Mouse (Mus musculus): ENCODE data around the gene Rhd.

The Rhd gene

DNA sequence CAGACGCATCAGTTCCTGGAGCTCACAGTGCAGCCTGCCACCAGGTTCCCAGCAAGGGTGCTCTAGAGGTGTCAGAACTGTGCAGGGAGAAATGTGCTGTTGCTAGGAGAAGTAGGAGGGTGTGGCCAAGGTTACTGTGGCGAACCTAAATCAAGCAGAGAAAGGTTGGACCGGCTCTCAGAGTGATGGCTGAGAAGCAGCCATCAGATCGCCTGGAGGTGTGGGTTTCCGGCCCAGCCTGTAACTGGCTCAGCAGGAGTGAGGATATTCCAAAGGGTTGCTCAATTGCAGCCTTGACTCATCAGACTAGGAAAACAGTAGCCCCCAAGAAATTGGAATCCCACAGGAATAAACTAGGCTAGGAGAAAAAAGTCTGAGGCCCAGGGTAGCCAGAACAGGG is 7.8 kb upstream of the Rhd start:
- no peak for DNase-seq (ENCODE audit: low read depth)

DNA sequence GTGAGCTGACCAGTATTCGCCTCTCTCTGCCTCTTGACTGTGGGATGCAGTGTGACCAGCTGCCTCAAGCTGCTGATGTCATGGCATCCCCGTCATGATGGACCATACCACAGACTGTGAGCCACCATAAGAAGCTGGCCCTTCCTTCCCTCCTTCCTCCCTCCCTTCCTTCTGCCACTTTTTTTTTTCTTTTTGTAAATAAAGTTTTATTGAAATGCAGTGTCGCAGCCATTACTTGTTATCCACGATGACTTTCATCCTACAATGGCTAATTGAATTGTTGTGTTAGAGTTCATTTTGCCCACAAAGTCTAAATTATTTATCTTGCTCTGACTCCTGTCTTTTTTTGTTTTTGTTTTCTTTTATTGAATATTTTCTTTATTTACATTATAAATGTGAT is 5.8 kb upstream of the Rhd start:
- DNase-seq (ENCODE audit: low read depth), result no peak

DNA sequence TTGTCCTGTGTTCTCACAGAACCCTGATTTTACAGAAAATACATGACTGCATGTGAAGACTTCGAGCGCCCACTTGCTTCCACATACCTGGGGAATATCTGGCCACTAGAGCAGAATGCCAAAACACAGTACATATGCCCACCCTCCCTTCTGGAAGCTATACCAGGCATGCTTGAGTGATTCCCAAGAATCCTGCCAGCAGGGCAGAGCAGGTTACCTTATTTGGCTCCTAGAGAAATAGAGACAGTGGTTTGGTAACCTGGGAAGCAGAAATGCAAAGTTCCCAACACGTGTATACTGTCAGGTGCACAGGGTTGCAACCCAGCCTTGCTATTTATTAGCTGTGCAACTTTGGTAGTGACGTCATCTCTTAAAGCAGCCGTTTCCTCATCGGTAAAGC is 2.5 kb upstream of the Rhd start:
- DNase-seq (ENCODE audit: low read depth), result no peak

DNA sequence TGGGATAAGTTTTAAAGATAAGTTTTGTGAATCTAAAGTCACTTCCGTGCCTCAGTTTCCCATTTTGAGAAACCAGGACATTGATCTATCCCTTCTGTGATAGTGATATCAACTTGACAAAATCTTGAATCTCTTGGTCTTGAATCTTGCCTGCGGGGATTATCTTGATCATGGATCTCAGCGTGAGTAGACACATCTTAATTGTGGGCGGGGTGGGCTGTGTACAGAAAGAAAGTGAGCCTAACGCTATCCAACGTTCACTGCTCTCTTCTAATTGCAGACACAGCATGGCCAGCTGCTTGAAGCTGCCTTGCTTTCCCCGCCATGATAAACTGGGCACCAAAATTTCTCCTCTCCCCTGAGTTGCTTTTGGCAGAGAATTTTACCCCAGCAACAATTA is 1.3 kb upstream of the Rhd start:
- no peak for DNase-seq (ENCODE audit: low read depth)

DNA sequence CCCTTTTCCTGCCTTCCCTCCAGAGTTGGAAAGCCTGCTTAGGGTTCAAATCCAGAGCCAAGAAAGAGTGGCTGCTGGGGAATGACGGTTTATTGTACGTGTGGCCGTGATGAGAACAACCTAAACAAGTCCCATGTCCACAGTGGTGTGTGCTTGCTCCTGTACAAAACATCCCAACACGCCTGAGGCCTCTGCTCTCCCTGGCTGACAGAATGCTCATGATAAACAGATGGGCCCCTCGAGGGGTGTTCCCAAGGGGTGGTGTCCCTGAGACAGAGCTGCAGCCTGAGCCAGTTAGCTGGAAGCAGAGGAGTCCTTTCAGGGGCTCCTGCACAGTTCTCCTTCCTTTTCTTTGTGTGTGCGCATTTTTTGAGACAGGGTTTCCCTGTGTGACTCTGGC is 1.0 kb downstream of the Rhd start:
- DNase-seq (ENCODE audit: low read depth), result no peak

DNA sequence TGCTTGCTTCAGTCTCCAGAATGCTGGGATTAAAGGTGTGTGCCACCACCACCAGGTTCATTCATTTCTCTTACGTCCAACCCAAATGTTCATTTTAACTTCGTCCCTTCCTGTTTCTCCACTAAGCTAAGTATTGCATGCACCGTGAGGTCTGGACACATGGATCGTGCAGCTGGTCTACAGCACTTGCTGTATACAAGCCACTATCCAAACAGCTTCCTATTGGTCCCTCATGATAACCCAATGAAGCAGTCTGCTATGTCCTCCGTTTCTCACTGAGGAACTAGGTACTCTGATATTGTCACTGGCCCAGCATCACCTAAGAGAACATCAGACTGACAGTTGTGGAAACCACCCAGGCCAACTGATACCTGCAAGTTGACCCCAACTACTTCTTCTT is 1.5 kb downstream of the Rhd start:
- DNase-seq (ENCODE audit: low read depth), result no peak

DNA sequence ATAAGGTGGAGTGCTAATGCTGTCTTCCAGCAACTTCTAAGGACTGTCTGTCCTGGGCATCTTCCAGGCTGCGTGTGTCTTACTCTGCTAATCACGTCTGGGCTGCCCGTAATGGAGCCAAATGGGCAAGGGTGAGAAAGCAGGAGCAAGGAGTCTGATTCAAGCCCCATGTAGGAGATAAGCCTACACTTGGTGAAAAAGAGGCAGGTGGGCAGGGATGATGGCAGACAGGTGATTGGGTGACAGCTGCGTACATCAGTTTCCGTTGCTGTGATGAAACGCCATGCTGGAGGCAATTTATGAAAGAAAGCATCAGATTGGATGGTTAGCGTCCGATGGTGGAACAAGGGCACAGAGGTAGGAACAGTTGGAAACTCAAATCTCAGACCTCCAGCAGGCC is 2.9 kb downstream of the Rhd start:
- DNase-seq (ENCODE audit: low read depth), result no peak

DNA sequence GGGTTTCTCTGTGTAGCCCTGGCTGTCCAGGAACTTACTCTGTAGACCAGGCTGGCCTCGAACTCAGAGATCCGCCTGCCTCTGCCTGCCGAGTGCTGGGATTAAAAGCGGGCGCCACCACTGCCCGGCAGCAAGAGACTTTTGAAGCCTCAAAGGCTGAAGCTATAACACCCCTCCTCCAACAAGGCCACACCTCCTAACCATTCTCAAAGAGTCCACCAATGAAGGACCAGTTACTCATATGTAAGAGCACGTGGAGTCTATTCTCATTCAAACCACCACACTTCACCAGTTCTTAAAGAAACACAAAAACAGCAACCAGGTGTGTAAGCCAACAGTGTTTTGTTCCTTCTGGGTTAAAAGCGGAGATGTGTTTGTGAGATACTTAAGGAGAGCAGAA is 3.3 kb downstream of the Rhd start:
- DNase-seq (ENCODE audit: low read depth), result no peak

DNA sequence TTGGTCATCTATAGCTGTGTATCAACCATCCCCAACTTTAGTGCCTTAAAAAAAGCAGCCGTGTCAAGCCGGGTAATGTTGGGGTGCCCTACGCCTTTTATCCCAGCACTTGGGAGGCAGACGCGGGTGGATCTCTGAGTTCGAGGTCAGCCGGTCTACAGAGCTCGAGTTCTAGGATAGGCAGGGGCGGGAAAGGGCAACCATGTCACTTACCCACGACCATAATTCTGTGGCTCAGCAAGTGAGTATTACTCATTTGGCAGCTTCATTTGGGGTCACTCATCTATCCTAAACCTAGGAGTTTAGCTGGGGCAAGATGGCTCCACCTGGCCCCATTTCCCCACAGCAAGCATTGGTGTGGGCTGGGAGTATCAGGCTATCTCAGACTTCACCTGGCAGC is 3.7 kb downstream of the Rhd start:
- DNase-seq (ENCODE audit: low read depth), result no peak

DNA sequence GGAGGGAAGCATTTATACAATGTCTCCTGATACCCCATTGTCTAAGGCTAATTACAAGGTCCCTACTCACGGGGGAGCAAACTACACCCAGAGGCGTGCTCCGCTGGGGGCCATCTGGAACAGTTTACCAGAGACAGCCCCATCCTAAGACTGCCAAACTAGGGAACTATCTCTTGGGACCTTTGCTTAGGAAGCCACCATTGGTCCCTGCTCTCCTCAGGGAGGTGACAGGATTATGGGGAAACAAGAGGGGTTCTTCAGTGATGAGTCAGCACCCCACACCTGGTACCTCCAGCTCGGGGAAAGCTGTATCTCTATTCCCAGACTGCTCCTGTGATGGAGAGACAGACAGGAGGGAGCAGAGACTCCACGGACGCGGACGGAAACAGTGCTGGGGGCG is 4.2 kb downstream of the Rhd start:
- DNase-seq (ENCODE audit: low read depth), result no peak

DNA sequence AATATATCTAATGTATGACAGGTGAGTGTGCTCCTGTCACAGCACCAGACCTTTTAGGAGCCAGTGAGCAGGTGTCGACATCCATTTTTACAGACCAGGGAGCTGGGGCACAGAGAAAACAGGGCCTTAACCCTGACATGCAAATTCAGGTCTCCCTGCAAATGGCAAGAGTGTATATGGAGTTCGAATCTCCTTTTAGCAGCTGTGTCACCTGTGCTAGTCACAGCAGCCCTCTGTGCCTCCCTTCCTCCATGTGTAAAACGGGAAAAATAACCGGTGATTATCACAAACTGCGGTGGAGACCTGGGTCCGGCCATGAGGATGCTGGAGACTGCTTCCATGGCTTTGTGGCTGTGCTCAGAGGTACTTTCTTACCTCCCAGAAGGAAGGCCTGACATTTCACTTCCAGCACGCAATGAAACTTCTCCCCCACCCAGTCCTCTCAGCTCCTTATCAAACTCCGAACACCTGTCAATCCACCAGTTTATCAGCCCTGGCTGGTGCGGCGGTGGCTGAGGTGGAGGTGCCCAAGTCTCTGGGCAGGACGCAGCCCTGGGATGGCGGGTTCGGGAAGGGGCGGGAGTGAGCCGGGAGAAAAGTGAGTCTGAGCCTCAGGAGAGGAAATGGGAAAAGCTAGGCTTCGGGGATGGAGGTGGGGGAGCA is 4.9 kb downstream of the Rhd start:
- DNase-seq (ENCODE audit: low read depth), result no peak

DNA sequence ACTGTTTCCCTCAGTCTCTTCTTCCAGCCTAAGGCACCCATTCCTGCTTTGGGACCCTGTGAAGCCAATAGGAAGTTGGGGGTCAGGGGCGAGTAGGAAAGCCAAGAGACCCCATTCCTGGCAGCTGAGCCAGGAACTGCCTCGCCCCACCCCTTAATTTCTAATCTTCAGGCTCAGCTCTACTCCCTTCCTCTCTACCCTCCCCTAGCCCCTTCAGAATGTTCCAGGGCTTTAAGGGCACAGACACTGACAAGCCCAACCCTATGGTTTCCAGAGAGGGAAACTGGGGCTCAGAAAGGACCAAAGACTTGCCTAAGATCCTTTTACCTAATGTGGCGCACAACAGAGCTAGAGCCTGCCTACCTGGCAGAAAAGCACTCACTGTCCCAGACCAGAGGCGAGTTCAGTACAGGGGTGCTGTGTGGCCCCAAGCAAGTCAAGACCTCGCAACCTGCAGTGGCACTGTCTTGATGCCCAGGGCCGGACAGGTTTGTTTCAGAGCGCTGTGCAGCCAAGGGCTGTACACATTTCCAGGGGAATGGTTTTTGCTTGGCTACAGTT is 5.6 kb downstream of the Rhd start:
- DNase-seq (ENCODE audit: low read depth), result no peak

DNA sequence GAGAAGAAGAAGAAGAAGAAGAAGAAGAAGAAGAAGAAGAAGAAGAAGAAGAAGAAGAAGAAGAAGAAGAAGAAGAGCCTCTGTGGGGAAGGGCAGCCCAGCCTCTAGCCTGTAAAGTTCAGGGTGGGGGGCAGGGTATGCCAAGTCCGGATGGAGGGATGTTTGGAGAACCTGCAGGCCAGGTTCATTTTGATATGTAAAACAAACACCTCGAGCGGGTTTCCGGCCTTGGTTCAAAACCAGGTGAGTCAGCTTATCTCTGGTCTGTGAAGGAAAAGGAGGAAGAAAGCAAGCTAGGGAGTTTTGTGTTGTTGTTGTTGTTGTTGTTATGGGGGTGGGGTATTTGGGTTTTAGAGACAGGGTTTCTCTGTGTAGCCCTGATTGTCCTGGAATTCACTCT is 7.1 kb downstream of the Rhd start:
- DNase-seq (ENCODE audit: low read depth), result no peak

DNA sequence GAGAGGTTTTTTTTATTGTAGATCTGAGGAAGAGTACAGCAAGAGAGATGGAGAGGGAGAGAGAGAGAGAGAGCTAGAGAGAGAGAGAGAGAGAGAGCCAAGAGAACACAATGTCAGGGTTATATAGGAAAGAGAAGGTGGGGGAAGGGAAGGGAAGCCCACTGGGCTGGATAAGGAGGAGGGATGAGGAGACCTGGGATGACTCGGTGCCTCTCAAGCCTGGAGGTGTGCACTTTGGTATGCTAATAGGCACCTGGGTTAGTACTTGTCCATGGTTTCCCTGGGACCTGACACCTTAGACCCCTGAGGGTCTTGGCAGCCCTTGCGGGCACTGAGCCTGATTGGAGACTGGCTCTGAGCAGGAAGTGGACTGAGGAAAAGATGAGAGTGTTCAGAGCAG is 7.6 kb downstream of the Rhd start:
- DNase-seq (ENCODE audit: low read depth), result no peak

DNA sequence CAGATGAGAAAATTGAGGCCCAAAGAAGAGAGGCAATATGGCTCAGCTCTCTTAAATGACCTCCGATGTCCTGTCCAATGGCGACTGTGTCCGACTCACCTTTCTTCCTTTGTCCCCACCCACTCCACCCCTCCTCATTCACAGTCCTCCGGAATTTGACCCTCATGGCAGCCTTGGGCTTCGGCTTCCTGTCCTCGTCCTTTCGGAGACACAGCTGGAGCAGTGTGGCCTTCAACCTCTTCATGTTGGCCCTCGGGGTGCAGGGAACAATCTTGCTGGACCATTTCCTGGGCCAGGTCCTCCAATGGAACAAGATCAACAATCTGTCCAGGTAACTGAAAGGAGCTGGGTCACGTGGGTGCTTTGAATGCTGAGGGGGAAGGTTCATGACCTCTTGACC is 11.8 kb downstream of the Rhd start:
- DNase-seq (ENCODE audit: low read depth), result no peak

DNA sequence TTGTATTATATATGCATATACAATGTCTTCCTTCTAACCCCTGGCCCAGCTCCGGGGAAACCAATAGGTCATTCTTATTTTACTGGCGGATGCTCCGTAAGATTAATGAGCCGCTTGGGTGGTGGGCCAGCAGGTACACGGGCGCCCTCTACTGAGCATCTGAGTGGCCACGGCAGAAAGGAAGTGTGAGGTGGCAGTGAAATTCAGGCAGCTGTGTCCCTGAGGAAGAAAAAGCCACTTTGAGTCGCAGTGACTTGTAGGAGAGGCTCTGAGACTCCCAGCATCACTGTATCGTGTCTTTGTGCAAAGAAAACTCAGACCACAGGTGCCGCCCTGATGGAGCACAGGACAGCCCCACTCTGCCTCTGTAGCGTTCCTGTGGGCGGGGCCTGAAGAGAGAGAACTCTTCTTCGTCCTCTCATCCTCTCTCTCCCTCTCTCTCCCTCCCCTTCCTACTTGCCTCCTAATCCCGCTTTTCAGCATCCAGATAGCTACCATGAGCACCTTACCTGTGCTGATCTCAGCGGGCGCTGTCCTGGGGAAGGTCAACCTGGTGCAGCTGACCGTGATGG is 15.2 kb downstream of the Rhd start:
- peak; percentile 83 for DNase-seq (ENCODE audit: low read depth)

DNA sequence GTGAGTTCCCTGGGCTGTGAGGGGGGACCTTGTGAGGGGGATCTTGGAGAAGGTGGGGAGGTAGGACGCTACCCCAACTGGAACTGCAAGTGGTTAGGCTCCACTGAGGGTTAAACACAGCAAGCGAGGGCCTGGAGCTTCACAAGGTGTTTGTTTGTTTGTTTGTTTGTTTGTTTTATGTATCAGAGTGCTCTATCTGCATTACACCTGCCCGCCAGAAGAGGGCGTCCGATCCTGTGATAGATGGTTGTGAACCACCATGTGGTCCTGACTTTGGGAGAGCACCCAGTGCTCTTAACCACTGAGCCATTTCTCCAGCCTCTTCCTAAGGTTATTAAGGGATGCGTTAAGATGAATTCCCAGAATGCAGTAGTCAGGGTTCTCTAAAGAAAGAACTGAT is 15.7 kb downstream of the Rhd start:
- peak; percentile 49 for DNase-seq (ENCODE audit: low read depth)

DNA sequence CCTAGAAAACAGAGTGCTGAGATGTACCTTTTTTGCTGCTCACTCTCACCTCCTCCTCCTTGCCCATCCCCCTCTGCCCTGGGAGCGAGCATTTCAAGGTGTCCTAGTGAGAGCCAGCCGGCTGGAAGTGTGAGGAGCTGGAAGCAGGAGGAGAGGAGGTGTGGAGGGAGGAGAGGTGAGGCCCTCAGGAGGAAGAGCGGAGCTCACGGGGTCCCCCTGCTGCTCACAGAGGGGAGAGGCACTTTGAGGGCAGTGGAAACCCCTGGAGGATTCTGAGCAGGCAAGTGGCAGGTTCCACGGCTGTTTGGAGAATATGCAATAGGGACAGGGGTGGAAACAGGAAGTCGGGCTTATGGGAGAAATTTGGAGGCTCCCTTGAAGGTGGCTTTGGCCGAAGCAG is 18.9 kb downstream of the Rhd start:
- DNase-seq (ENCODE audit: low read depth), result peak; percentile 69

DNA sequence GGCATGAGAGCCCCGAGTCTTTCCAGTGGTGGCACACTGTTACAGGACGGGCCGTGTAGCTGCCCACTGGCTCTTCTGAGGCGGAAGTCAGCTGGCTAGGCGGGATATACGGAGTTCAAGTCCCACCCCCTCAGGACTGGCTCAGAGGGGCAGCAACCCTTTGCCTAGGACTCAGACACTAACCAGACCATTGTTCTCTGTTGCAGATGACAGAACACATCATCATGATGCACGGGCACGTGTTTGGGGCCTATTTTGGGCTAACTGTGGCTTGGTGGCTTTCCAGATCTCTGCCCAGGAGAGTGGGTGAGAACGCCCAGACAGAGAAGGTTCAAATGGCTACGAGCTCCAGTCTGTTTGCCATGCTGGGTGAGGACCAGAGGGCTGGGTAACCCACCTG is 19.5 kb downstream of the Rhd start:
- no peak for DNase-seq (ENCODE audit: low read depth)

DNA sequence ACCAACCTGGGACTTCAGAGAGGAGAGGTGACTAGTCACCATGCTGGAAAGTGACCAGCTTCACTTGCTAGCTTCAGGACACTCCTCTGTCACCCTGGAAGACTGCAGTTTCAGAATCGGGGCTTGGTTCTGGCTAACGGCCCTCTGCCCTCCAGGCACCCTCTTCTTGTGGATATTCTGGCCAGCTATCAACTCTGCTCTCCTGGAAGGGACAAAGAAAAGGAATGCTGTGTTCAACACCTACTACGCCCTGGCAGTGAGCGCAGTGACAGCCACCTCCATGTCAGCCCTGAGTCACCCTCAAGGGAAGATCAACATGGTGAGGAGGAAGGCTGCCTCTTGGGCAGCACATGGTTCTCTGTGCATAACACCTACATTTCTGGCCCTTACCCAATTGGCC is 20.0 kb downstream of the Rhd start:
- DNase-seq (ENCODE audit: low read depth), result no peak

DNA sequence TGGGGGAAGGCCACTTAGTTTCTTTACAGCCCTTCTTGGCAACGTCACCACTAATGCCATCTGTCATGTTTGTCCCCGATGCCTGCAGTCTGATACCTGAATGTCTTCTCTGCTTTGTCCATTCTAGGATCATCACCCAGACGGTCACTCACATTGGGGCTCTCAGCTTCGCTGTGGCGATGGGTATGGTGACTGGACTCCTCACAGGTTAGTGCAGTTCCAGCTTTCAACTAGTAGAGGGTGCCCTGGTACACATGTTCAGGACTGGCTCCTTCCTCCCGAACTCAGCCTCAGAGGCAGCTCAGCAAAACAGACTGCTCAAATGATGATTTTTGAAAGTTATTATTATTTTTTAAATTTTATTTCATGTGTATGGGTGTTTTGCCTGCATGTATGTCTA is 27.8 kb downstream of the Rhd start:
- no peak for DNase-seq (ENCODE audit: low read depth)

DNA sequence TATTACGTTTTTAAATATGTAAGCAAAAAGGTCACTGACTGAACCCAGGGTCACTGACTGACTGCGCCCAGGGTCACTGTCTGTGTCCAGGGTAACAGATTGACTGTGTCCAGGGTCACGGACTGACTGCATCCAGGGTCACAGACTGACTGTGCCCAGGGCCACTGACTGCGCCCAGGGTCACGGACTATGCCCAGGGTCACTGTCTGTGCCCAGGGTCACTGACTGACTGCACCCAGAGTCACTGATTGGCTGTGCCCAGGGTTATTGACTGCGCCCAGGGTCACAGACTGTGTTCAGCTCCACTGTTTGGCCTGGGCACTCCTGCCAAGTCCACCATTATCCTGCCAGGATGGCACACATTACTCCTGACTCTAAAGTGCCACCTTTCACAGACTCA is 32.9 kb downstream of the Rhd start:
- no peak for DNase-seq (ENCODE audit: low read depth)

DNA sequence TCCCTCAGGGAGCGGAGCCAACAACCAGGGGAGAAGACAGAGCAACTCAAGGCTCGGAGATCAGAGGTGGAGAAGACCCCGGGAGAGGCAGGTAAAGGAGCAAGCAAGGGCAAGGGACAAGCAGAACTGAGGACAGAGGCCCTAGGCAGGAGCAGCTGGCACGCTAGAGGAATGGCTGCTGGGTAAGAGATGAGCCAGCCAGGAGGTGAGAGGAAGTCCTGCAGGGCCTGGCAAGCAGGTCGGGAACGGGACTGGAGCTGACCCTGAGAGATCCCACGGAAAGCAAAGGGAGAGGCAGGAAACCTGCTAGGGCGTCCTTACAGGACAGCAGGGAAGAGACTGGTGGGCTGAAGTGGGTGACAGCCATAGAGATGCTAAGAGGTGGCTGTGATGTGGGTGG is 36.8 kb downstream of the Rhd start:
- DNase-seq (ENCODE audit: low read depth), result no peak

DNA sequence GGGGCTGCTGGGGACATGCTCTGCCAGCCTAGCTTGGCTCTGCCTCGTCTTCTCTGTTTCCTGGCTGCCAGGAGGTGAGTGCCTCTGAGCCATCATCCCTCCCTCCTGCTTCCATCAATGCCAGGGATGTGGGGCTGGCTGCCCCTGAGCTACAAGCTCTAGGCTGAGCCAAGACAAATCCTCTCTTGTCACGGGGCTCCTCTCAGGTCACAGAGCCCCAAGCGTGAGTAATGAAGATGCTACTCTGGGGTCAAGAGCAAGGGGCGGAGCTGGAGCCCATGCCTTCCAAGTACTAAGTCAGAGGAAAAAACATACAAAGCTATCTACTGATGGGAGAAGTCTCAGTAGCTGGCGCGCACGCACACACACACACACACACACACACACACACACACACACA is 38.7 kb downstream of the Rhd start:
- DNase-seq (ENCODE audit: low read depth), result no peak
